Mouse (Mus musculus) intestine, embryonic 15.5 days (tissue): Measurements from ENCODE around the gene Rbm4b. TPM values are rescaled to one million over a fixed set of nuclear protein-coding genes. Genes with fewer than 3 reads are reported as not detected.
A peak's percentile ranks its signal among the peaks of the same experiment; 100 is the strongest.

Source experiments
- ATAC-seq: fragments of 200-750 bp; cut with Nextera tagmentation; 2 replicates; pipeline ENCODE4 v1.8.0; 2017; ENCODE audit warnings: moderate TSS enrichment, moderate library complexity
- H3K27ac ChIP-seq: fragments of 300-500 bp; sonication (generic); 2 replicates; pipeline ENCODE4 v1.5.1; 2015; ENCODE audit warnings: mild to moderate bottlenecking, inconsistent platforms
- H3K27me3 ChIP-seq: fragments of 300-500 bp; sonication (generic); replicated peaks from 2 replicates; pipeline ENCODE4 v1.6.1; 2015; ENCODE audit warnings: inconsistent platforms
- H3K36me3 ChIP-seq: fragments of 300-500 bp; sonication (generic); 2 replicates; pipeline ENCODE4 v1.6.1; 2015; ENCODE audit warnings: inconsistent platforms
- H3K4me1 ChIP-seq: fragments of 300-500 bp; sonication (generic); replicated peaks from 2 replicates; pipeline ENCODE4 v1.6.1; 2015; ENCODE audit warnings: inconsistent platforms
- H3K4me2 ChIP-seq: fragments of 300-500 bp; sonication (generic); replicated peaks from 2 replicates; pipeline ENCODE4 v1.6.1; 2015; ENCODE audit warnings: mild to moderate bottlenecking, inconsistent platforms
- H3K4me3 ChIP-seq: fragments of 300-500 bp; sonication (generic); replicated peaks from 2 replicates; pipeline ENCODE4 v1.5.1; 2015; ENCODE audit warnings: inconsistent platforms
- H3K9ac ChIP-seq: fragments of 300-500 bp; sonication (generic); 2 replicates; pipeline ENCODE4 v1.6.1; 2015; ENCODE audit warnings: inconsistent platforms
- H3K9me3 ChIP-seq: fragments of 300-500 bp; sonication (generic); 2 replicates; pipeline ENCODE4 v1.6.1; 2016; ENCODE audit warnings: inconsistent platforms
- WGBS: fragments of 180-500 bp; shearing (Covaris S2); methylation state at CpG from one replicate; pipeline ENCODE4 v1.1.7; 2015; 5-methylcytosine and 5-hydroxymethylcytosine counted together
- polyA plus RNA-seq: library from polyadenylated mRNA; unstranded; fragments of >200 nt; fragmentation: Nextera tagmentation; extraction: Ambion mirVana; gene quantifications from 2 replicates; pipeline ENCODE4 v1.2.1, GENCODE M21; 2015

Gene Rbm4b
- polyA plus RNA-seq, 1 experiment from 2014 or later, result 47.1 TPM

DNA sequence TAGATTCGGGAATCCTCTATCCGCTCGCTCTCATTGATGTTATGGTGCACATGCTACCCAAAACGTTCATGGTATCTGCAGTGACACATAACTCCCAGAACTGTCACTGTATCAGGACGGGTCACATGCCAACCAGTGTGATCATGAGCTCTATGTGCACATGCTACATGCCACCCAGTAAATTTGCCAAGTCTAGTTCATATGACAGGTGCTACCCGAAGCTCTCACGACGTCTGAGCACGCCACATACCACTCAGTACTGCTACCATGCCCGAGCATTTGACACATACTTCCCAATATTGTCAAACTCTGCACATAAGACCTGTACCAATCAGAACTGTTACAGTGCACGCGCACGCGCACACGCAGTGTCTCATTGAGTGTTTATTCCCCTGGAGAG lies 36.2 kb upstream of the Rbm4b start:
- Histone ChIP-seq H3K9me3 (no peaks in the 10 kb centered on the region), H3K4me3 (peak overlapping the region; percentile 26; the same call in 1 of the 2 replicates), H3K27ac (no peak overlapping the region), H3K9ac (no peak overlapping the region), H3K36me3 (no peaks in the 10 kb centered on the region), H3K4me2 (peak overlapping the region; percentile 50), H3K4me1 (no peaks in the 10 kb centered on the region; the same call in 1 of the 2 replicates), H3K27me3 (no peaks in the 10 kb centered on the region)
- 81% methylated on average over 15 of the region's 15 CpGs for WGBS
- no peak for ATAC-seq

DNA sequence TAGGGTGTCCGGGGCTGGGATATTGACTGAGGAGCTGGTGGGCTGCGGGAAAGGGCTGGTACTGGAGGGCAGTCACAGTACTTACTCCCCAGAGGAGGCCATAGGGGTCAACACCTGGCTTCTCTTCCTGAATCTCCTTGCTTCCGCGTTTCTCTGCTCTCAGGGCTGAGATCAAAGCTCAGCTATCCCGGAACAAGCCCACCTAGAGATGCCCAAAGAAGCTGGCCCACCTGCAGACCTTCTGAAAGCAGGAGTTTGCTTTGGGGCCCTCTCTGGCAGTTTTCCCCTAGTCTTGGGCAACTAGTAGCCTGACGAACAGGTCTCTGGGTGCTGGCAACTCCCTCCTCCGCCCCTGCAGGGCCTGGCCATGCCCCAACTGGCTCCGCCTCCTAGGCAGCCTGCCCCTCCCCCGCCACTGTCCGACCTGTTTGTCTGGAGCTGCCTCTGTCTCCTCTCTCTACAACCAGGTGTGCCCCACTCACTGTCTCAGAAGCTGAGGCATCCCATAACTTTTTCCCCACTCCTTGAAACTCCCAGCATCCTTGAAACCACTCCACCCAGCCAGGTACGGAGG lies 35.5 kb upstream of the Rbm4b start:
- whole genome bisulfite sequencing, result 11% methylated on average over 11 of the region's 11 CpGs
- peak; percentile 91 for ATAC-seq
- Histone ChIP-seq H3K4me3 (peak overlapping the region; percentile 26), H3K9me3 (no peaks in the 10 kb centered on the region), H3K27me3 (no peaks in the 10 kb centered on the region), H3K4me2 (peak overlapping the region; percentile 50), H3K9ac (peak overlapping the region; percentile 28), H3K27ac (0 out of 2 replicates have a peak overlapping the region, but pooled peaks have one; percentile 33), H3K36me3 (no peaks in the 10 kb centered on the region), H3K4me1 (no peaks in the 10 kb centered on the region; the same call in 1 of the 2 replicates)

DNA sequence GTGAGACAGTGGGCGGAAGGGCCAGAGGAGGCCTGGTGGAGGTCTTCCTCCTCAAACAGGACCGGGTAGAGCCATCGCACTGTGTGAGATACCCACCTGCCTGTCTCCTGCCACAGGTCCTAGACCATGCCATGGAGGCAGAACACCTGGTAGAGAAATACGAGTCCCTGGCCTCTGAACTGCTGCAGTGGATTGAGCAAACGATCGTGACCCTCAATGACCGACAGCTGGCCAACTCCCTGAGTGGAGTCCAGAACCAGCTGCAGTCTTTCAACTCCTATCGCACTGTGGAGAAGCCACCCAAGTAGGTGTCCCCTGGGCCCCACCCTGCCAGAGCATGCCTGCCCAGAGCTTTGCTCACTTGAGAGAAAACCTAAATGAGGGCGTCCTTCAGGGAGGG lies 27.1 kb upstream of the Rbm4b start:
- Histone ChIP-seq H3K36me3 (no peaks in the 10 kb centered on the region), H3K4me1 (no peaks in the 10 kb centered on the region), H3K4me2 (no peak overlapping the region), H3K27me3 (no peaks in the 10 kb centered on the region), H3K9me3 (no peaks in the 10 kb centered on the region), H3K9ac (no peak overlapping the region), H3K27ac (no peak overlapping the region), H3K4me3 (no peak overlapping the region)
- WGBS, result 80% methylated on average over 9 of the region's 9 CpGs
- ATAC-seq, result no peak

- 85% methylated on average over 3 of the region's 3 CpGs for WGBS
- H3K36me3 ChIP-seq, result 0 out of 2 replicates have a peak, but pooled peaks cover 2% of the 10 kb centered on the region
- H3K27me3 ChIP-seq, result no peaks in the 10 kb centered on the region
- H3K4me3 ChIP-seq, result no peak overlapping the region
- ATAC-seq, result no peak
- H3K9me3 ChIP-seq, result no peaks in the 10 kb centered on the region
- H3K27ac ChIP-seq, result no peak overlapping the region
- no peak overlapping the region for H3K9ac ChIP-seq
- no peak overlapping the region for H3K4me2 ChIP-seq
- no peaks in the 10 kb centered on the region for H3K4me1 ChIP-seq
Measured at GRCm38 (mm10) chr19:4733052-4733451, 23.2 kb upstream of the Rbm4b start.

GRCm38 (mm10) chr19:4737866-4738265 lies 18.4 kb upstream of the Rbm4b start:
- Histone ChIP-seq H3K4me3 (no peak overlapping the region), H3K9me3 (no peaks in the 10 kb centered on the region), H3K27me3 (no peaks in the 10 kb centered on the region), H3K36me3 (0 out of 2 replicates have a peak, but pooled peaks cover 3% of the 10 kb centered on the region), H3K4me2 (no peak overlapping the region), H3K9ac (no peak overlapping the region), H3K27ac (no peak overlapping the region), H3K4me1 (no peaks in the 10 kb centered on the region)
- ATAC-seq, result no peak
- 83% methylated on average over 13 of the region's 13 CpGs for WGBS

GRCm38 (mm10) chr19:4739053-4739452 lies 17.2 kb upstream of the Rbm4b start:
- 0 out of 2 replicates have a peak, but pooled peaks cover 3% of the 10 kb centered on the region for H3K36me3 ChIP-seq
- H3K9ac ChIP-seq, result no peak overlapping the region
- no peaks in the 10 kb centered on the region for H3K4me1 ChIP-seq
- H3K9me3 ChIP-seq, result no peaks in the 10 kb centered on the region
- no peak overlapping the region for H3K4me3 ChIP-seq
- no peak for ATAC-seq
- H3K4me2 ChIP-seq, result no peak overlapping the region
- H3K27me3 ChIP-seq, result no peaks in the 10 kb centered on the region
- WGBS, result 92% methylated on average over 11 of the region's 11 CpGs
- no peak overlapping the region for H3K27ac ChIP-seq

DNA sequence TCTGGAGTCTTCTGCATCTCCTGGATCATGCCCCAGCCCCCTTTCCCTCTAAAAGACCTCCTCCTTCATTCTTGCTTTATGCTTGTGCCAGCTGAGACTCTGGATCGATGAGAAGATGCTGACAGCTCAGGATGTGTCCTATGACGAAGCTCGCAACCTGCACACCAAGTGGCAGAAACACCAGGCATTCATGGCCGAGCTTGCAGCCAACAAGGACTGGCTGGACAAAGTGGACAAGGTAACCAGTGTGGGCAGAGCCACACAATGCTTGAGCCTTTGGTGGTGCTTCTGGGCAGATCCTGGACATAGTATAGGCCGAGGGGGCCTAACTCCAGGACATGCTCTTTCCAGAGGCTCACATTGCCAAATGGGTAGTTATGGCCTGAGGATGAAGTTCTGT lies 16.5 kb upstream of the Rbm4b start:
- Histone ChIP-seq H3K4me3 (no peak overlapping the region), H3K4me2 (no peak overlapping the region), H3K4me1 (no peaks in the 10 kb centered on the region; the same call in 1 of the 2 replicates), H3K9ac (no peak overlapping the region), H3K9me3 (no peaks in the 10 kb centered on the region), H3K27ac (no peak overlapping the region), H3K27me3 (no peaks in the 10 kb centered on the region), H3K36me3 (0 out of 2 replicates have a peak, but pooled peaks cover 3% of the 10 kb centered on the region)
- ATAC-seq, result no peak
- 93% methylated on average over 5 of the region's 5 CpGs for WGBS

DNA sequence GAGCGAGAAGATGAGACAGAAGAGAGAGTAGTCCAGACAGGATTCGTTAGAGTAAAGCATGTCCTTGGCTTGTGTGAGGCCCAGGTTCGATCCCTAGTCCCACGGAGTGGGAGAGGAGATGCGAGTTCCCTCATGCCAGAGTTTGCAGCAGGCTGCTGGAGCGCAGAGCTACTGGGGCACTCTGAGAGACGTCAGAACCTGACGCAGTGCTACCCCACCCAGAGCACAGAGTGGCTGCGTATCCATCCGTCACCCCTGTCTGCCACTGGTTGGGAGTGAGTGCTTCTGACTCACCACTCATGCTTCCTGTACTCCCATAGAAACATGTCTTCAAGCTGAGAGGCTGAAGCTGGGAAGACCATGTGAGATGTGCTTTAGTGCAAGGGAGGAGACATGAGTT lies 14.8 kb upstream of the Rbm4b start:
- no peak overlapping the region for H3K27ac ChIP-seq
- H3K4me2 ChIP-seq, result no peak overlapping the region
- H3K9me3 ChIP-seq, result no peaks in the 10 kb centered on the region
- H3K4me1 ChIP-seq, result peaks cover 5% of the 10 kb centered on the region
- ATAC-seq, result no peak
- 69% methylated on average over 10 of the region's 10 CpGs for WGBS
- H3K36me3 ChIP-seq, result 0 out of 2 replicates have a peak, but pooled peaks cover 3% of the 10 kb centered on the region
- H3K4me3 ChIP-seq, result no peak overlapping the region
- H3K27me3 ChIP-seq, result no peaks in the 10 kb centered on the region
- no peak overlapping the region for H3K9ac ChIP-seq

DNA sequence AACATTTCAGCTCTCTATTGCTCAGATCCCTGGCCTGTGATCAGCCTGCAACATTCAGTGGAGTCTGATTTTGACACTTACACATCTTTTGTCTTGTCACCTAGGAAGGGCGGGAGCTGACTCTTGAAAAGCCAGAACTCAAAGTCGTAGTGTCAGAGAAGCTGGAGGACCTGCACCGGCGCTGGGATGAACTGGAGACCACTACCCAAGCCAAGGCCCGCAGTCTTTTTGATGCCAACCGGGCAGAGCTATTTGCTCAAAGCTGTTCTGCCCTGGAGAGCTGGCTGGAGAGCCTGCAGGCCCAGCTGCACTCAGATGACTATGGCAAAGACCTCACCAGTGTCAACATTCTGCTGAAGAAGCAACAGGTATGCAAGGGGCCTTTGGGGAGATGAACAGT lies 14.1 kb upstream of the Rbm4b start:
- 91% methylated on average over 6 of the region's 6 CpGs for WGBS
- no peak for ATAC-seq
- peaks cover 5% of the 10 kb centered on the region for H3K4me1 ChIP-seq

GRCm38 (mm10) chr19:4743524-4743923 lies 12.8 kb upstream of the Rbm4b start:
- no peak overlapping the region for H3K9ac ChIP-seq
- H3K4me3 ChIP-seq, result no peak overlapping the region
- no peak for ATAC-seq
- no peaks in the 10 kb centered on the region for H3K9me3 ChIP-seq
- WGBS, result 44% methylated on average over 5 of the region's 5 CpGs
- no peak overlapping the region for H3K27ac ChIP-seq
- H3K27me3 ChIP-seq, result no peaks in the 10 kb centered on the region
- H3K4me1 ChIP-seq, result peaks cover 5% of the 10 kb centered on the region
- H3K36me3 ChIP-seq, result no peaks in the 10 kb centered on the region
- H3K4me2 ChIP-seq, result no peak overlapping the region

More for the DNA sequence above, 14.1 kb upstream of the Rbm4b start:
- no peaks in the 10 kb centered on the region for H3K9me3 ChIP-seq
- no peak overlapping the region for H3K4me2 ChIP-seq
- no peaks in the 10 kb centered on the region for H3K27me3 ChIP-seq
- 0 out of 2 replicates have a peak, but pooled peaks cover 3% of the 10 kb centered on the region for H3K36me3 ChIP-seq
- H3K27ac ChIP-seq, result no peak overlapping the region
- no peak overlapping the region for H3K4me3 ChIP-seq
- no peak overlapping the region for H3K9ac ChIP-seq

DNA sequence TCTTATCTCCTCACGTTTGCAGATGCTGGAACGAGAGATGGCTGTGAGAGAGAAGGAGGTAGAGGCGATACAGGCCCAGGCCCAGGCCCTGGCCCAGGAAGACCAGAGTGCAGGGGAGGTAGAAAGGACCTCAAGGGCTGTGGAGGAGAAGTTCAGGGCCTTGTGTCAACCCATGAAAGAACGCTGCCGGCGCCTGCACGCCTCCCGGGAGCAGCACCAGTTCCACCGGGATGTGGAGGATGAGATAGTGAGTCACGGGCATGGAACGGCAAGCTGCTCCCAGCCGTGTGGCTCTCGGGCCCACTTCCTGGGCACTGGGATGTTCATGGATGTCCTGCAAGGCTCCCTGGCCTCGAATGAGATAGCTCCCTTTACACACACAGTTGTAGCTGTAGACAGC lies 12.3 kb upstream of the Rbm4b start:
- Histone ChIP-seq H3K9me3 (no peaks in the 10 kb centered on the region), H3K4me1 (peaks cover 5% of the 10 kb centered on the region), H3K4me3 (no peak overlapping the region), H3K4me2 (no peak overlapping the region), H3K27ac (no peak overlapping the region), H3K36me3 (no peaks in the 10 kb centered on the region), H3K9ac (no peak overlapping the region), H3K27me3 (no peaks in the 10 kb centered on the region)
- WGBS, result 81% methylated on average over 14 of the region's 14 CpGs
- no peak for ATAC-seq

DNA sequence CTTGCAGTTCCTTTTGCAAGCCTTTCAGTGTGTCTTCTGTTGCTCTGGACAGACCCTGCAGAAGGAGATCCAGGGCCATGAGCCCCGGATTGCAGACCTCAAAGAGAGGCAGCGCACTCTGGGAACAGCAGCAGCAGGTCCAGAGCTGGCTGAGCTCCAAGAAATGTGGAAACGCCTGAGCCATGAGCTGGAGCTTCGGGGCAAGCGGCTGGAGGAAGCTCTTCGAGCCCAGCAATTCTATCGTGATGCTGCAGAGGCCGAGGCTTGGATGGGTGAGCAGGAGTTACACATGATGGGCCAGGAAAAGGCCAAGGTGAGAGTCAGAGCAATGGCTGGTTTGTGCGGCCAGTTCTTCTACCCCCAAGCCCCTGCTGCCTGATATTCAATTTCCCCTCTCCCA lies 11.2 kb upstream of the Rbm4b start:
- no peak overlapping the region for H3K4me3 ChIP-seq
- no peak overlapping the region for H3K4me2 ChIP-seq
- WGBS, result 46% methylated on average over 9 of the region's 9 CpGs
- H3K27ac ChIP-seq, result no peak overlapping the region
- H3K9ac ChIP-seq, result no peak overlapping the region
- H3K36me3 ChIP-seq, result no peaks in the 10 kb centered on the region
- ATAC-seq, result no peak
- H3K4me1 ChIP-seq, result peaks cover 5% of the 10 kb centered on the region
- H3K27me3 ChIP-seq, result no peaks in the 10 kb centered on the region
- H3K9me3 ChIP-seq, result no peaks in the 10 kb centered on the region

GRCm38 (mm10) chr19:4745681-4746080 lies 10.6 kb upstream of the Rbm4b start:
- Histone ChIP-seq H3K4me2 (no peak overlapping the region), H3K9ac (no peak overlapping the region), H3K27me3 (no peaks in the 10 kb centered on the region), H3K27ac (no peak overlapping the region), H3K4me3 (no peak overlapping the region), H3K4me1 (peaks cover 5% of the 10 kb centered on the region), H3K9me3 (no peaks in the 10 kb centered on the region), H3K36me3 (no peaks in the 10 kb centered on the region)
- no peak for ATAC-seq
- 90% methylated on average over 10 of the region's 10 CpGs for WGBS
